Mouse (Mus musculus) lung, embryonic 16.5 days (tissue): ENCODE measurements around the gene Vmn1r232. TPM values are rescaled to one million over a fixed set of nuclear protein-coding genes. Genes with fewer than 3 reads are reported as not detected.

ENCODE experiments used
- polyA plus RNA-seq: library from polyadenylated mRNA; unstranded; fragments of >200 nt; fragmentation: Nextera tagmentation; extraction: Ambion mirVana; gene quantifications from 2 replicates; pipeline ENCODE4 v1.2.1, GENCODE M21; 2015

Vmn1r232 gene
- polyA plus RNA-seq, 1 experiment from 2014 or later = not detected

Other genes starting within 250 kb of the Vmn1r232 start
- not detected in 2 replicates for gene Vmn1r226, start 236.9 kb downstream of the Vmn1r232 start, polyA plus RNA-seq
- gene Vmn1r227, start 189.9 kb downstream of the Vmn1r232 start, polyA plus RNA-seq = not detected in 2 replicates
- not detected in 2 replicates for gene Vmn1r228, start 133.6 kb downstream of the Vmn1r232 start, polyA plus RNA-seq
- gene Vmn1r229, start 108.2 kb downstream of the Vmn1r232 start, polyA plus RNA-seq = not detected in 2 replicates
- gene Vmn1r230, start 79.3 kb downstream of the Vmn1r232 start, polyA plus RNA-seq = not detected in 2 replicates
- not detected in 2 replicates for gene Vmn1r231, start 14.6 kb downstream of the Vmn1r232 start, polyA plus RNA-seq
- gene Ppp2r1a, start 25.6 kb upstream of the Vmn1r232 start, polyA plus RNA-seq = 362 and 364 TPM in 2 replicates
- gene Vmn1r233, start 76.8 kb upstream of the Vmn1r232 start, polyA plus RNA-seq = not detected in 2 replicates
- gene Zfp160, start 89.2 kb upstream of the Vmn1r232 start, polyA plus RNA-seq = 12.4 and 14.4 TPM in 2 replicates